Mouse (Mus musculus) embryonic fibroblast, embryonic 13.5 days (primary cell): ENCODE measurements around the gene Samm50. TPM values are rescaled to one million over a fixed set of nuclear protein-coding genes. Genes with fewer than 3 reads are reported as not detected.
"Not testable (repeated sequence)": the region's sequence is repeated elsewhere in the genome, so short reads cannot be mapped to it uniquely, and the experiment has no call there.

Source experiments
- H3K27ac ChIP-seq: 2 replicates; pipeline ENCODE4 v1.5.1; 2012; ENCODE audit warnings: low read length, control low read depth, inconsistent platforms; ENCODE audit not compliant: insufficient read depth
- H3K4me1 ChIP-seq: 2 replicates; pipeline ENCODE4 v1.6.1; 2011; ENCODE audit warnings: low read length; ENCODE audit not compliant: control insufficient read depth, insufficient read depth
- H3K4me3 ChIP-seq: 2 replicates; pipeline ENCODE4 v1.5.1; 2011; ENCODE audit warnings: mild to moderate bottlenecking, control low read depth, low read length; ENCODE audit not compliant: insufficient read depth
- CTCF ChIP-seq: IDR thresholded peaks from 2 replicates; pipeline ENCODE4 v1.5.1; 2011; ENCODE audit warnings: mild to moderate bottlenecking, control low read depth, low read length, moderate library complexity, borderline replicate concordance; ENCODE audit not compliant: insufficient read depth
- POLR2A ChIP-seq: IDR thresholded peaks from 2 replicates; pipeline ENCODE4 v1.6.1; 2011; ENCODE audit warnings: low read depth, mild to moderate bottlenecking, control low read depth, low read length, moderate library complexity
- polyA plus RNA-seq: library from polyadenylated mRNA; stranded (reverse); fragments of >200 nt; gene quantifications from 2 replicates; pipeline ENCODE4 v1.2.4, GENCODE M21; 2011; ENCODE audit warnings: low read depth; ENCODE audit not compliant: missing spikeins, insufficient read length

The Samm50 gene
- polyA plus RNA-seq = 69.0 and 70.7 TPM in 2 replicates

DNA sequence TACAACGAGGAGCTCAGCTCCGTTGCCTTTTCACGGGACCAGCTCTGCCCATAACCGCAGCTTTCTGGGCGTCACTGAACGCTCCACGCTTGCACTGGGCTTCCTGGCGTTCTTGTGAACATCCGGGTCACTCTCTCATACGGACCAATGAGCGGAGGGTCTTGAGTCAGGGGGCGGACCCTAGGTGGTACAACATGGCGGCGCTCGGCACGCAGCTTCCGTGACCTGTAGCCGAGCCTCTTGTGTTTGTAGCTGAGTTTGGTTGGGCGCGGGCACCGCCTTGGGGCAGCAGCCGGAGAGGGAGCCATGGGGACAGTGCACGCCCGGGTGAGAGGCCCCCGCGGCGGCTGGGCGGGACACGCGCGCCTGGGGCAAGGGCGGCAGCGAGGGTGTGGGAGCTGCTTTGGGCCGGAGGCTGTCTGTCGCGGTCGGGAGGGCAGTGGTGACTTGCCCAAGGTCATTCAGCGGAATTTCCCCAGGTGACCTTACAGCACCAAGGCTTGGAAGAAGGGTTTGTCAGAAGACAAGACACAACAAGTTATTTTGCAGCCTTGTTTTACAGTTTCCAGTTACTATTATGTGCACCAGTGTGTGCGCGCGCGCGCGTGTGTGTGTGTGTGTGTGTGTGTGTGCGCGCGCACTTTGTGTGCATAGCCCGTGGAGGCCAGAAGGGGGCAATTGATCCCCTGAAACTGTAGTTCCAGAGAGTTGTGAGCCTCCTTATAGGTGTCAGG lies at the start of gene Samm50:
Samm50 (plus strand) TSS at position 184 of the 734 bp plus-strand sequence.
- peak within 1 kb of the TSS; percentile 57 for H3K4me3 ChIP-seq
- TF ChIP-seq POLR2A = peak; percentile 98
- no peak for TF ChIP-seq CTCF
- H3K4me1 ChIP-seq = no peaks in the 10 kb centered on the region
- H3K27ac ChIP-seq = peak within 1 kb of the TSS; percentile 60

DNA sequence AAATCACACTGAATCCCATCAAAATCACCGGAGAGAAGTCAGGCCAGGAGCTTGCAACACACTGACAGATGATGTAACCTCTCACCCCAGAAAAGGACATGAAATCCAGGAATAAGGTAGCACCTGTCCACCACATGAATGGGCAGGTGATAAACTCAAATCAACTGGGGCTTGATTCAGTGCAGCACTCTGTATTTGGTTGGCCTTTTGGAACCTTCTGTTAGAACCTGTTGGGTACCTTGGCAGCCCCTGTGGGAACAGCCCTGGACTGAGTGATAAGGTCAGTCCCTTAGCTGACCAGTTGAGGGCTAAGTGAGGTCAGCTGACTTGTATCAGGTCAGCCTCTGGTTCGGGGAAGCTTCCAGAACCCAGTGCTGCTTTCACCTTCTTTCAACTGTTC lies 35.9 kb upstream of the Samm50 start:
- TF ChIP-seq CTCF (no peak), POLR2A (no peak)
- no peak overlapping the region for H3K27ac ChIP-seq
- H3K4me1 ChIP-seq = no peaks in the 10 kb centered on the region
- no peak overlapping the region for H3K4me3 ChIP-seq

DNA sequence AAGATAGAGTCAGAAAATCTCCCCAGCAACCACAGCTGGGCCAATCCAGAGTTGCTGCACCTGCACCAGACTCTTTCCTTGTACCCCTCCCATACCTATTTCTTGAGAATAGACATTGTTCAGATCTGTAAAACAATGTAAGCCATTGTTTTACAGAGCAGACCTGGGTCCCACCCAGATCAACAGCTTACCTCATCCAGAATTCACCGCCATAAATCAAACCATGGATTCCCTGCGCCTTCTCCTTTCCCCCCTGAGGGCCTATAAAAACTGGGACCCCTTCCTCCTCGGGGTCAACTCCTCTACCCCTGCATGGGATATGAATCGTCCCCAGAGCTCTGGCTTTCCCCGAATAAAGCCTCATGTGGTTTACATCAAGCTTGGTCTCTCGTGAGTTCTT lies 34.5 kb upstream of the Samm50 start:
- not testable (repeated sequence) for H3K4me3 ChIP-seq, H3K4me1 ChIP-seq, H3K27ac ChIP-seq

DNA sequence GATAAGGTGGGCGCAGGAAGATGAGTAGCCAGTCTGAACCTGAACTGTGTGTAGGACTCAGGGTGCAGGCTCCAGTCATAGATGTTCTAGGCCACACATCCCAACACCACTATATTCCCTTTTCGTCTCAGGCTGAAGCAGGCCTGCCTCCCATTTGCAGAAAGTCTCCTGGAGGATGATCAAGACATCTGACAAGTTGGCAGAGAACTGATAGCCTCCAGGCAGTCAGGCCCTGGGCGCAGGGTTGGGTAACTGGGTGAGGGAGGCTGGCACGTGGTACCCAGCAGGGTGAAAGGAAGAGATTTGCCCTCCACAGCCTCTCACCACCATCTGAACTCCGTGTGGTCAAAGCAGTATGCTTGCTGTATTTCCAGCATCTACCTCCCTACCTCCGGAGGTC lies 30.2 kb upstream of the Samm50 start:
- Histone ChIP-seq H3K27ac (no peak overlapping the region), H3K4me3 (no peak overlapping the region), H3K4me1 (no peaks in the 10 kb centered on the region)
- TF ChIP-seq CTCF (no peak), POLR2A (no peak)

DNA sequence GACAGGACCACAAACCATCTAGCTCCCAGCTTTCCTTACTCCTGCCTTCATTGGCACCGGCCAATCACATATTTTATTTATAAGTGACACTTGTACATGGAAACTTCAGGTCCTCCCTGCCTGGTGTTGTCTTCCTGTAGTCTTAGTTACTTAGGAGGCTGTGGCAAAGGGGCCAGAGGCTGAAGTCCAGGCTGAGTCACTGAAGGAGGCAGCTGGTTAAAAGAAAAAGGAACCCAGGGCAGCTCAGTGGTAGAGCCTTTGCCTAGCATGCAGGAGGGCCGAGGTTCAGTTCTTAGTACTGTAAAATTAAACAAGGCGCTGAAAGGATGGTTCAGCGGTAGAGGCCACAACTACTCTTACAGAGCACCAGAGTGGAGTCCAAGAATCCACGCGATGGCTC lies 25.2 kb upstream of the Samm50 start:
- H3K4me1 ChIP-seq = no peaks in the 10 kb centered on the region
- no peak overlapping the region for H3K27ac ChIP-seq
- TF ChIP-seq CTCF = no peak
- TF ChIP-seq POLR2A = no peak

DNA sequence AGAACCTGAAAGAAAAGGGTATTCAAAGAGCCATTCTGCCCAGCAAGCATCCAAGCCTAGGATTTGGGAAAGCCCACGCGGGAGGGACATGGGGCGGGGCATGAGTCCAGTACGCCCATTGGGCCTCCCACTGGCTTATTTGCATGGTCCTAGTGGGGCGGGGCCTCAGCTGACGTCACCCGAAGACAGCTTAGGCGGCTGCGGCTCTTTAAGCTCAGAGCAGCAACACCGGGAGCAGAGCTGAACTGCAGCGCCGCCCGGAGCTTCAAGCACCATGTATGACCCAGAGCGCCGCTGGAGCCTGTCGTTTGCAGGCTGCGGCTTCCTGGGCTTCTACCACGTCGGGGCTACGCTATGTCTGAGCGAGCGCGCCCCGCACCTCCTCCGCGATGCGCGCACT lies 24.4 kb upstream of the Samm50 start, which contains the start of gene Pnpla3:
Pnpla3 (plus strand) TSS at position 238 of the 400 bp plus-strand sequence.
- no peaks in the 10 kb centered on the region for H3K4me1 ChIP-seq
- TF ChIP-seq CTCF (0 out of 2 replicates have a peak, but pooled peaks have one; percentile 7), POLR2A (peak; percentile 55)
- no peak within 1 kb of the TSS for H3K27ac ChIP-seq
- peak within 1 kb of the TSS; percentile 37 for H3K4me3 ChIP-seq

More for the DNA sequence above, 25.2 kb upstream of the Samm50 start:
- H3K4me3 ChIP-seq = no peak overlapping the region

DNA sequence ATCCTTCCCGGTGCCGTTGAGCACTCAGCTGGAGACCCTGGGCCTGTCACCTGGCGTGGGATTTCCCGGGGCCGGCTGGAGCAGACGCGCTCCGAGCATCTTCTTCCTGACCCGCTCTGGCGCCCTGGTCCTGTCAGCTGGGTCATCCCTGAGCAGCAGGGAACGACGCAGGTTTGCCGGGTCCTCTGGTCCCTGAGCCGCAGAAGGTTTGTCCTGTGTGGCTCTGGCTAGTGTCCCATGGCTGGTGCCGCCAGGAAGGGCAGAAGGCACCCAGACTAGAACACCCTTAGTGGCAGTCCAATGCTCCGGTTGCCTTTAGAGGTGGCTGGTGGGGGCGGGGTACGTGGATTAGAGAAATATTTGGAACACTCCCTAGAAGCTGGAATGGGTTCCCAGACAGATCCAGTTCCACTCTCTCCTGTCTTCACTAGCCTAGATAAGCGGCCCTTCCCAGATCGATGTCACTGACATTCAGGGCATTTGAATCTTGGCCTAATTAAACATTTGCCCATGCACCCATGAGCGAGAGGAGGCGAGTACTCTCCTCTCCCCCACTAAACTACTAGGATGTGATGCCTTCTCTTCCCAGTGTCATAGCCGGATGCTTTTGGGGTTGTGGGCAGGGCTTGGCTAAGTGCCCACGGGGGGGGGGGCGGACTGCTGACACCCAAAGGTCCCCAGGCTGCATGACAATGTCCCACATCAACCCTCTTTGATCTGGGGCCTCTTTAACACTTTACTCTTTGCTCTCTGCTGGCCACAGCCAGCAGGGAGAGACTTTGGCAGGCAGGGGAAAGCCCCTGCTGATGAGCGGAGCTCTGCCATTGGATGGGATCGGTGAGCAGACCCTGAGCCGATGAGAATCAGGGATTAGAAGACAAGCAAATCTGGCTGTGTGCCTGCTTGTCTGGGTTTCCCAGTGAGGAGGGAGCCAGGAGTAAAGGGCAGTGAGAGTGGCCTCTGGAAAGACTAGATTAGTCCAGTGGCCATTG lies 23.6 kb upstream of the Samm50 start:
- no peak overlapping the region for H3K27ac ChIP-seq

DNA sequence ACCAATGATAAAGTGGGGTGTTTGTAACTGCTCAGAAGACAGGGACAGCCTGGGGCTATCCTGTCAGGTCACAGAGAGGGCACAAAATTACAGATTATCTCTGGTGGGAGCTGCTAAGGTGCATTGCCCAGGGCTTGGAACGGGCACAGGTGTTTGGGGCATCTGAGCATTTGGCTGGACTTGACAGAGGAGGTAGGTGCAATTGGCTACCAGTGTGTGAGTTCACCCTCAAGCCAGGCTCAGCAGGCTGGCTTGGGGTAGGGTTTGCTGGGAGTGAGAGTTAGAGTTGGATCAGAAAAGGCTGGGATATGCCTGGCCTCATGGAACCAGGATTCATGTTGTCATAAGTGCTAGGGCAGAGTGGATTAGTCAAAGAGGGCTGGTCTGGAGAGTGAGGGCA lies 22.5 kb upstream of the Samm50 start:
- Histone ChIP-seq H3K4me1 (no peaks in the 10 kb centered on the region), H3K4me3 (no peak overlapping the region)
- no peak for TF ChIP-seq CTCF

More for the DNA sequence above, 23.6 kb upstream of the Samm50 start:
- no peak for TF ChIP-seq POLR2A
- TF ChIP-seq CTCF = no peak
- Histone ChIP-seq H3K4me3 (peak overlapping the region; percentile 37), H3K4me1 (no peaks in the 10 kb centered on the region)

DNA sequence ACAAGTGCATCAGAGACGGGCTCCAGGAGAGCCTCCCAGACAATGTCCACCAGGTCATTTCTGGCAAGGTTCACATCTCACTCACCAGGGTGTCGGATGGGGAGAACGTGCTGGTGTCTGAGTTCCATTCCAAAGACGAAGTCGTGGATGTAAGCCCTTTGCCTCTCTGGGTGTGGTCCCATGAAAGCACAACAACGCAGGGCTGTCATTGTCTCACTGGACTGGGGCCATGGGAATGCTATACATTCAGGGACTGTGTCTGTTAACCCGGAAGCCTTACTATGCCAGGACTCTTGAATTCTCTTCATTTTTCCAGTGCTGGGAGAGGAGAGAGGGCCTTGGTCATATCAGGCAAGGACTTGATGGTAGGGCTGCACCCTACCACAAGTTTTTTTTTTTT lies 20.9 kb upstream of the Samm50 start:
- no peak for TF ChIP-seq POLR2A
- TF ChIP-seq CTCF = no peak
- no peaks in the 10 kb centered on the region for H3K4me1 ChIP-seq
- no peak overlapping the region for H3K4me3 ChIP-seq
- H3K27ac ChIP-seq = no peak overlapping the region

More for the DNA sequence above, 22.5 kb upstream of the Samm50 start:
- H3K27ac ChIP-seq = no peak overlapping the region

DNA sequence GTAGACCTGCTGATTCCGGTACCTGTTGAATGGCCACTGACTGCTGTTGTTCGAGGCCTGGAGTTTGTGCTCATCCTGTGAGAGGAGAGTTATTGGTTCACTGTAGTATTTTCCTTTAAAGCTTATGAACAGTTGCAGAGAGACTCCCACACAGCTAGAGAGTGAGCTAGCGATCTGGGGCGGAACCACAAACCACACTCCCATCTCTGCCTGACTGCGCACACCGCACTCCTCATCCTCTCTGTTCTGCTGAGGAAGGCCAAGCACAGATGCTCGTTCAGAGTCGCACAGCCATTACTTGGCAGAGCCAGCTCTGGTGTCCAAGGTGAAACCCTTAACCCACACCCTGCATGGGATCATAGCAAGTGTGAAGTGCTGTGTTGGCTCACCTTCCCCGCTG lies 13.3 kb upstream of the Samm50 start:
- no peaks in the 10 kb centered on the region for H3K4me1 ChIP-seq
- H3K27ac ChIP-seq = no peak overlapping the region
- no peak overlapping the region for H3K4me3 ChIP-seq
- TF ChIP-seq CTCF (no peak), POLR2A (no peak)
